Mouse (Mus musculus) kidney, embryonic 16.5 days (tissue): ENCODE results near the gene Zfp422. TPM values are rescaled to one million over a fixed set of nuclear protein-coding genes. Genes with fewer than 3 reads are reported as not detected.
"Not testable (repeated sequence)": the region's sequence is repeated elsewhere in the genome, so short reads cannot be mapped to it uniquely, and the experiment has no call there.

Source experiments
- ATAC-seq: fragments of 200-750 bp; cut with Nextera tagmentation; 2 replicates; pipeline ENCODE4 v1.8.0; 2017; ENCODE audit warnings: moderate TSS enrichment; ENCODE audit not compliant: low FRiP score, low TSS enrichment
- H3K27ac ChIP-seq: fragments of 300-500 bp; sonication (generic); 2 replicates; pipeline ENCODE4 v1.5.1; 2014; ENCODE audit warnings: low read length
- H3K27me3 ChIP-seq: fragments of 300-500 bp; sonication (generic); 2 replicates; pipeline ENCODE4 v1.6.1; 2014; ENCODE audit warnings: low read length, control low read depth, mixed read lengths; ENCODE audit not compliant: insufficient read depth
- H3K36me3 ChIP-seq: fragments of 300-500 bp; sonication (generic); 2 replicates; pipeline ENCODE4 v1.6.1; 2014; ENCODE audit warnings: low read length, control low read depth, mixed read lengths; ENCODE audit not compliant: insufficient read depth
- H3K4me1 ChIP-seq: fragments of 300-500 bp; sonication (generic); 2 replicates; pipeline ENCODE4 v1.6.1; 2014; ENCODE audit warnings: low read length, control low read depth, mixed read lengths; ENCODE audit not compliant: insufficient read depth
- H3K4me2 ChIP-seq: fragments of 300-500 bp; sonication (generic); replicated peaks from 2 replicates; pipeline ENCODE4 v1.6.1; 2014; ENCODE audit warnings: low read depth, low read length
- H3K4me3 ChIP-seq: fragments of 300-500 bp; sonication (generic); 2 replicates; pipeline ENCODE4 v1.5.1; 2014; ENCODE audit warnings: mild to moderate bottlenecking, low read length
- H3K9ac ChIP-seq: fragments of 300-500 bp; sonication (generic); replicated peaks from 2 replicates; pipeline ENCODE4 v1.6.1; 2014; ENCODE audit warnings: low read length
- H3K9me3 ChIP-seq: fragments of 300-500 bp; sonication (generic); 2 replicates; pipeline ENCODE4 v1.6.1; 2016; ENCODE audit warnings: low read length, control low read depth
- WGBS: fragments of 180-500 bp; shearing (Covaris S2); extraction: QIAGEN DNeasy Blood & Tissue Kit; methylation state at CpG from one replicate; pipeline ENCODE4 v1.1.7; 2014; 5-methylcytosine and 5-hydroxymethylcytosine counted together
- polyA plus RNA-seq: library from polyadenylated mRNA; unstranded; fragments of >200 nt; fragmentation: Nextera tagmentation; extraction: Ambion mirVana; gene quantifications from 2 replicates; pipeline ENCODE4 v1.2.1, GENCODE M21; 2015

Zfp422 gene
- polyA plus RNA-seq, 1 experiment from 2014 or later: 192 TPM

DNA sequence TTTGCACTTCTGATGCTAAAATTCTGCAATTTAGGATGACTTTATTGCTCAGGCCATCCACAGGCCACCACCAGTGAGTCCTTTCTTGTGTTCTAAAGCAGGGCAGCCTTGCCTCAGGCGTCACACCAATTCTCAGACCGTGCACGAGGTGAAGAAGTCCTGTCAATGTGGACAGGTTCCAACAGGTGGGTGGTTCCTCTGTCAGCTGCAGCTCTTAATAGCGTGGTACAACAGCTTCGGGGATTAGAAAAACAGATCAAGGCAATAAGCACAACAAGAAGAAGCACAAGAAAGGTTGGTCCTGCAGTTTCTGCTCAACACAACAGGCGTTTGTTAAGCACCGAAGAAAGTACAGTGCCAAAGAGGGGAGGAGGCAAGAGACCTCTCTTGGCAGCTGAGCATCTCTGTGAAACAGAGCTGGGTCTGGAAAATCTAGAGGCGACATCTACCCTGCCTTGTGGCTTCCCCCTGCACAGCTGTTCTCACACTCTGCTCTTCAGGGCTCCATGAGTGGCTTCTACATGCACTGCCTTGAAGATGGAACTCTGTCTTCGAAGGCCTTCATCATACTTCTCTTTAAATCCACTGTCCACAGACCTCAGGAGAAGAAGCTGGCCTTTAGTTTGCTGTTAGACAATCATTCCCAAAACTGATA lies 7.9 kb upstream of the Zfp422 start:
- H3K36me3 ChIP-seq: no peaks in the 10 kb centered on the region
- H3K27ac ChIP-seq: no peak overlapping the region
- no peak overlapping the region for H3K9ac ChIP-seq
- peaks cover 13% of the 10 kb centered on the region for H3K4me1 ChIP-seq
- H3K4me2 ChIP-seq: no peak overlapping the region
- no peaks in the 10 kb centered on the region for H3K27me3 ChIP-seq
- no peak for ATAC-seq
- no peaks in the 10 kb centered on the region for H3K9me3 ChIP-seq
- 69% methylated on average over 9 of the region's 9 CpGs for WGBS
- H3K4me3 ChIP-seq: no peak overlapping the region

DNA sequence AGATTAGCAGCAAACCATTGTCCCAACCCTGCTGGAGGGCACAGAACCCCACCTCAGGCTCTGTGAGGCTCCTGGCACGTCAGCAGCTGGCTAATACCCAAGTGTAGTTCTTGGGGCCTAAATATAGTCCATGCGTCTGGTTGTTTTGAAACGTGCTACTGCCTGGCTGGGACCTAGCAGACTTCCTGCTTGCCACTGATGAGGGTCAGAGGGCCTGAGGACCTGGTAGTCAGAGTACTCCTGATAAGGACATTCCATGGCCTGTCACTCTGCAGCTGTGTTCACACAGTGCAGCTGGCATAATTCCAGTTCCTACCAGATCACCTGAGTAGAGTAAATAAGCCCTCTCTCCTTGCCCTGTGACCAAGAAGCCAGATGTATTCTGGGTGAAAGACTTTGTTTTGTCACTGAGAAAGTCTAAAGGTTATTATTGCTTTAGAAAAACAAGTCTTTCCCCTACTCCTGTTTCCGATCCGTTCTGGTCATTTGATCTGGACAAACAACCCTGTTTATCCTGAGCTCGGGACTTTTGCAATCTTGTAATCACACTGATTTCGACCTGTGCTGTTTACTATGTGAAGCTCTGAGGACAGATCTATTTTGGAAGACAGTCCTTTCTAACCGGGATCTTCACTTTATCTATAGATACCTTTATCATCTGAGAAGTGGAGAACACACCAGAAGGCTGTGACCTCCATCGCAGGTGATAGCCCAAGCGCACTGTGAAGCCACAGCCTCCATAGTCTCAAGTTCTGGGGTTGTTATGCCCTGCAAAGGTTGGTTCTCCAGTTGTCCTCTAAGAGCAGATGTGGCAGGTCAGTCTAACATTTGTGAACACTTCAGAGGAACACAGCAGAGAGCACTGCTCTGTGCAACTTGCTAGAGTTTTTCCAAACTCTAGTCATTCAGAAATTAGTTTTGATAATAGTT lies 6.7 kb upstream of the Zfp422 start:
- Histone ChIP-seq H3K36me3 (no peaks in the 10 kb centered on the region), H3K4me2 (no peak overlapping the region), H3K27ac (peak overlapping the region; percentile 74), H3K4me1 (peaks cover 13% of the 10 kb centered on the region), H3K27me3 (no peaks in the 10 kb centered on the region), H3K9me3 (no peaks in the 10 kb centered on the region), H3K9ac (0 out of 2 replicates have a peak overlapping the region, but pooled peaks have one; percentile 6), H3K4me3 (no peak overlapping the region)
- 24% methylated on average over 10 of the region's 10 CpGs for WGBS
- ATAC-seq: peak; percentile 88

DNA sequence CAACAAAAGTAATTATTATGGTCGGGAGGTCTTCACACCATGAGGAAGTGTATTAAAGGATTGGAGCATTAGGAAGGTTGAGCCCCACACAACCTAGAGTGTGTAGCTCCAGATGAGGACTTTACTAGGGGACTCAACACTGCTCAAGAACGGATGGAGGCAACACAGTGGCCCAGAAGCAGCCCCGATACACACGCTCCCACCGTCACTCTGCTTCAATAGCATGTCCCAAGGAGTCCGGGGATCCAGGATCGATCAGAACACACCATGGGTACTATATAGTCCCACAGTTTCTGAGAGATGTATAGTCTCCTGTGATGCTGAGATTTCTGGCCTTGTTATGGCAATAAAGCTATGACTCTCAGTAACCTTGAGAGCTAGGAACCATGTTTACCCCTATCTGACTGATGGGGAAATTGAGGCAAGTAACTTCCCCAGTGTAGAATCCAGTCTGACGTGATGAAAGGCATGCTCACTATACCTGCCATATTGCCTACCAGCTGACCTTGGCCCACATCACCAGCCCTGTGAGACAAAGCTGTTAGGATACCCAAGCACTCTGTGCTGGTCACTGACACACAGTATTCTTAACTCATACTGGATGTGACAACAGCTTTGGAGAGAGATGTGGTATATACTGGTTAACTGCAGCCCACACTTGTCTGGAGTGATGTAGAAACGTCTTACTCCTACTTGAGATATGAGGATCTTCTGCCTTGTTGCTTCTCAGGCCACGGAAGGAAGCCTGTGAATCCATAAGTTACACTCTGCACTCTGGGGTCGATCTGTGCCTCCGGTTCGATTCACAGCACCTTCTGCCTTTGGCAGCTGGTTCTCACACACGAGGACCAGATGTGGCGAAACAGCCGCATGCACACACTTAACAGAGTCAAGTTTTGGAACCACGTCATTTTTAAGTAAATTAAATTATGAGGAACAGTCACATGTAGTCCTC lies 5.2 kb upstream of the Zfp422 start:
- Histone ChIP-seq H3K4me3 (no peak overlapping the region), H3K4me2 (no peak overlapping the region), H3K27ac (peak overlapping the region; percentile 74; the same call in 1 of the 2 replicates), H3K27me3 (no peaks in the 10 kb centered on the region), H3K9me3 (no peaks in the 10 kb centered on the region), H3K36me3 (no peaks in the 10 kb centered on the region), H3K9ac (no peak overlapping the region), H3K4me1 (peaks cover 16% of the 10 kb centered on the region)
- ATAC-seq: no peak
- WGBS: 92% methylated on average over 17 of the region's 17 CpGs

DNA sequence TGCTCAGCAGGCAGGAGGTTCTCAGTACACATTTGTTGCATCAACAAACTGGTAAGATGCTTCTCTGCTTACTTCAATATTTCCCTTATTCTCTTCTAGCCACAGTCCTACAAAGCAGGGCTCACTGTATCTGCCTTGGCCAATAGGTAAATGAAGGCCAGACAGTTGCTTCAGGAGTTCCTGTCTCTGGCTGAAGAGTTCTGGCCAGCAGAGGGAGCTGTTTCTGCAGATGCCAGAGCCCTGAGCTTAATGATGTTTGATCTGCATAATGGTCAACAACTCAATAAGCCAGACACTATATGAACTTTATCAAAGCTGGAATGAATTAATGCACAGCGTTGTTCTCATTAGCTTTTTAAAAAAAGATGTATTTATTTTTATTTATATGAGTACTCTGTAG lies 3.3 kb upstream of the Zfp422 start:
- Histone ChIP-seq H3K4me2 (no peak overlapping the region), H3K9ac (no peak overlapping the region), H3K36me3 (no peaks in the 10 kb centered on the region), H3K4me3 (no peak overlapping the region), H3K4me1 (peaks cover 16% of the 10 kb centered on the region), H3K27ac (no peak overlapping the region), H3K27me3 (no peaks in the 10 kb centered on the region), H3K9me3 (no peaks in the 10 kb centered on the region)
- WGBS: 44% methylated on average over 1 of the region's 1 CpGs
- ATAC-seq: no peak

DNA sequence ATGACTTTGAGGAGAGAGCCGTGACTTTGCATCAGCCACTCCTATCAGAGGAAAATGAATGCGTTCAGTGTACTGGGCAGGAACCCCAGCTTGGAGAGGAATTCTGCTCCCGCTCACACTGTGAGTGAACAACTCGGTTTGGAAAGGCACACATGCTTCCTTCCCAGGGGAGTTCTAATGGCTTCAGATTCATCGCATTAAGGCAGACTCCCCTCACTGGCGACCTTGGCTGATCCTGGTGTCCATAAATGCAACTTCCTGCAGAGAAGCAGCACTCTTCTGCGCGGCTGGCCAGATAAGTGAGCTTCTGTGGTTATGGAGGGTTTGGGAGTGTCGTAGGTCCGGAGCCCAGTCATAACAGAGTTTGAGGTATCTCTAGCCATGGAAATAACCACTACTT lies 967 bp upstream of the Zfp422 start:
- H3K36me3 ChIP-seq: peaks cover 17% of the 10 kb centered on the region
- no peak overlapping the region for H3K9ac ChIP-seq
- 89% methylated on average over 10 of the region's 10 CpGs for WGBS
- no peak overlapping the region for H3K27ac ChIP-seq
- H3K9me3 ChIP-seq: no peaks in the 10 kb centered on the region
- no peak for ATAC-seq
- 0 out of 2 replicates have a peak, but pooled peaks cover 5% of the 10 kb centered on the region for H3K4me1 ChIP-seq
- H3K4me2 ChIP-seq: no peak overlapping the region
- H3K27me3 ChIP-seq: no peaks in the 10 kb centered on the region
- H3K4me3 ChIP-seq: no peak overlapping the region

DNA sequence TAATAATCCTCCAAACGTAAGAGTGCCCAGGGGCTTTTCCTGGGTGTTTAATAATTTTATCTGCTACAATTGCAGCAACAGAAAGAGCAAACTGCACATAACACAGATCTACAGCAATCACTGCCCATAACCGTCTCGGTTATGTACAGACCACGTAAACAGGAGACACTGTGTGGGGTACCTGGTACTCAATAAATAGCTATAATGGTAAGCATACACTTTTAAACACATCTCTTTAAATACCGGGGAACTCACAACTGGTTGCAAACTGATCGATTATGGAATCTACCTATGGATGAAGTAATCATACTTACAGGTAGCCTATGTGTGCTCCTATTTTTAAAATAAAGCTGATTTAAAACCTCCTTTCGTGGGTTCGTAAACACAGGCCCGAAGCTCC lies 704 bp downstream of the Zfp422 start:
- H3K9me3 ChIP-seq: no peaks in the 10 kb centered on the region
- 12% methylated on average over 9 of the region's 9 CpGs for WGBS
- peak overlapping the region; percentile 97 for H3K9ac ChIP-seq
- peak overlapping the region; percentile 68 for H3K4me3 ChIP-seq
- H3K36me3 ChIP-seq: peaks cover 21% of the 10 kb centered on the region
- H3K27me3 ChIP-seq: no peaks in the 10 kb centered on the region
- 0 out of 2 replicates have a peak, but pooled peaks cover 4% of the 10 kb centered on the region for H3K4me1 ChIP-seq
- peak overlapping the region; percentile 80 for H3K4me2 ChIP-seq
- peak overlapping the region; percentile 86 for H3K27ac ChIP-seq
- ATAC-seq: no peak

DNA sequence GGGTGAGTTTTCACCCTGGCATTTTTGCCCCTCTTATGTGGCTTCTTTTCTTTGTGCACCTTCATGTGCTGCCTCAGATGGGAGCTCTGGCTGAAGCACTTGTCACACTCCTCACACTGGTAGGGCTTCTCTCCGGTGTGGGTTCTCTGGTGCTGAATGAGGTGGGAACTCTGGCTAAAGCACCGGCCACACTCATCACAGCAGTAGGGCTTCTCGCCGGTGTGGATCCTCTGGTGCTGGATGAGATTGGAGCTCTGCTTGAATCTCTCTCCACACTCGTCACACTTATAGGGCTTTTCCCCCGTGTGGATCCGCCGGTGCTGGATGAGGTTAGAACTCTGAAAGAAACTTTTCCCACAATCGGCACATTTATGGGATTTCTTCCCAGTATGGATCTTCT lies 2.4 kb downstream of the Zfp422 start:
- not testable (repeated sequence) for H3K9ac ChIP-seq, H3K27ac ChIP-seq, ATAC-seq, H3K4me2 ChIP-seq, H3K27me3 ChIP-seq, H3K9me3 ChIP-seq, H3K4me1 ChIP-seq, H3K4me3 ChIP-seq
- 98% methylated on average over 9 of the region's 9 CpGs for WGBS
- peaks cover 21% of the 10 kb centered on the region for H3K36me3 ChIP-seq

DNA sequence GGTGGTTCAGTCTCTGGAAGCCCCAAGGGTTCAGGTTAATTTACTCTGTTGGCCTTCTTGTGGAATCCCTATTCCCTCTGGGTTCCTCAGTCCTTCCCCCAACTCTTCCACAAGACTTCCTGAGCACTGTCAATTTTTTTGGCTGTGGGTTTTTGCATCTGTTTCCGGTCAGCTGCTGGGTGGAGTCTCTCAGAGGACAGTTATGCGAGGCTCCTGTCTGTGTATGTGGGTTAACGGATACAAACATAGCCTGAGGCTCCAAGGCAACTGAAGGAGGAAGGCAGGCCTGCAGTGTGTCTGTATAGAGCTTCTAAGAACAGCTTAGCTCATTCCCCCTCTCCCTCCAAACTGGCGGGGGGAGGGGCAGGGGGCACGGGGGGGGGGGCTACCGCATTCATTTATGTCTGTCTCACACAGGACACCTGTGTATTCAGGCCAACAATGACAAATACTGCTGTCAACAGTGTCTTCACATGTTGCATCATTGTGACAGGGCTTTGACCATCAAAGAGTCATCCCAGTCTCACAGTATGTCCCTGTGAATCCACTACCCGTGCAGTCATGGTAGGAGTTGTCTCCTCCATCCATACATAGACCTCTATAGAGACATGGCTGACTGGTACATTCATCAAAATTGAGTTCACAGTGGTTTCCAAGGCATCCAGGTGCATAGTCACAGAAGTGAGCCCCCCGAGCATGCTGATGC lies 7.3 kb downstream of the Zfp422 start:
- Histone ChIP-seq H3K9ac (no peak overlapping the region), H3K36me3 (peaks cover 14% of the 10 kb centered on the region), H3K4me1 (no peaks in the 10 kb centered on the region), H3K4me2 (no peak overlapping the region), H3K4me3 (no peak overlapping the region), H3K27ac (no peak overlapping the region), H3K9me3 (no peaks in the 10 kb centered on the region), H3K27me3 (no peaks in the 10 kb centered on the region)
- ATAC-seq: no peak
- WGBS: 58% methylated on average over 8 of the region's 8 CpGs

DNA sequence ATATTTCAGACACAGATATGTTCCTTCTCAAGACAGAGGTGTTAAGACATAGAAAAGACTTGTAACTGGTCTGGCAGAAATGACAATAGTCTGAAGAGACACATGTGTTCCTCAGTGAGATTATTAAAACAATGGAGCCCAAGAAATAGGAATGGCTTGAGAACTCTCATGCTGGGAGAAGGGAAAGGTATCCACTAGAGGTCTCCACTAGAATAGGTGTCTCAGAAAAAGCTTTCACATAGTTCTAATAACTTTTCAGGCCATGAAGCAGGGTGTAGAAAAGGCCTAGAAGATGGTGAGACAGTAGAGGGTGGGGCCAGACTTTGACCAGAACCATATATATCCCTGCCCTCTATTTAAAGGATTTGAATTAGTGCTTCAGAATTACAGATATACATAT lies 10.7 kb downstream of the Zfp422 start:
- H3K27ac ChIP-seq: no peak overlapping the region
- no peak overlapping the region for H3K4me2 ChIP-seq
- no peak overlapping the region for H3K4me3 ChIP-seq
- no peaks in the 10 kb centered on the region for H3K9me3 ChIP-seq
- H3K9ac ChIP-seq: no peak overlapping the region
- H3K4me1 ChIP-seq: no peaks in the 10 kb centered on the region
- no peaks in the 10 kb centered on the region for H3K36me3 ChIP-seq
- ATAC-seq: no peak
- H3K27me3 ChIP-seq: no peaks in the 10 kb centered on the region
